Mouse (Mus musculus) kidney, adult 18-20 months (tissue): ENCODE data around the gene Zscan4-ps1.
"Not testable (repeated sequence)": the region's sequence is repeated elsewhere in the genome, so short reads cannot be mapped to it uniquely, and the experiment has no call there.

Source experiments
- DNase-seq: peaks from one replicate; pipeline ENCODE4 v3.0.0; 2021

Gene Zscan4-ps1

GRCm38 (mm10) chr7:11069591-11069990, at the start of gene Zscan4-ps1:
Gene Zscan4-ps1 (minus strand): TSS chr7:11069691.
- DNase-seq: not testable (repeated sequence)
